Mouse (Mus musculus) limb, embryonic 12.5 days (tissue): ENCODE data around the gene Etl4. TPM values are rescaled to one million over a fixed set of nuclear protein-coding genes. Genes with fewer than 3 reads are reported as not detected.

ENCODE experiments used
- ATAC-seq: fragments of 200-750 bp; cut with Nextera tagmentation; 2 replicates; pipeline ENCODE4 v1.8.0; 2017; ENCODE audit warnings: low read depth, moderate TSS enrichment; ENCODE audit not compliant: insufficient number of reproducible peaks, insufficient read depth, low FRiP score, low TSS enrichment
- H3K27ac ChIP-seq: fragments of 300-500 bp; sonication (generic); 2 replicates; pipeline ENCODE4 v1.5.1; 2016; ENCODE audit warnings: mild to moderate bottlenecking, moderate library complexity
- H3K27me3 ChIP-seq: fragments of 300-500 bp; sonication (generic); 2 replicates; pipeline ENCODE4 v1.6.1; 2016; ENCODE audit warnings: mild to moderate bottlenecking, moderate library complexity
- H3K36me3 ChIP-seq: fragments of 300-500 bp; sonication (generic); 2 replicates; pipeline ENCODE4 v1.6.1; 2016; ENCODE audit warnings: mild to moderate bottlenecking, moderate library complexity
- H3K4me1 ChIP-seq: fragments of 300-500 bp; sonication (generic); replicated peaks from 2 replicates; pipeline ENCODE4 v1.6.1; 2016
- H3K4me2 ChIP-seq: fragments of 300-500 bp; sonication (generic); 2 replicates; pipeline ENCODE4 v1.6.1; 2016; ENCODE audit warnings: mild to moderate bottlenecking, moderate library complexity
- H3K4me3 ChIP-seq: fragments of 300-500 bp; sonication (generic); replicated peaks from 2 replicates; pipeline ENCODE4 v1.5.1; 2016; ENCODE audit warnings: mild to moderate bottlenecking
- H3K9ac ChIP-seq: fragments of 300-500 bp; sonication (generic); replicated peaks from 2 replicates; pipeline ENCODE4 v1.6.1; 2016; ENCODE audit warnings: mild to moderate bottlenecking, moderate library complexity
- H3K9me3 ChIP-seq: fragments of 300-500 bp; sonication (generic); 2 replicates; pipeline ENCODE4 v1.6.1; 2016; ENCODE audit warnings: mild to moderate bottlenecking, moderate library complexity
- WGBS: fragments of 180-500 bp; shearing (Covaris S2); methylation state at CpG from one replicate; pipeline ENCODE4 v1.1.7; 2016; 5-methylcytosine and 5-hydroxymethylcytosine counted together
- polyA plus RNA-seq: library from polyadenylated mRNA; unstranded; fragments of >200 nt; fragmentation: Nextera tagmentation; extraction: Ambion mirVana; gene quantifications from 2 replicates; pipeline ENCODE4 v1.2.1, GENCODE M21; 2016

Gene Etl4
- polyA plus RNA-seq, 1 experiment from 2014 or later = 15.1 TPM

GRCm38 (mm10) chr2:19966445-19966844 is 56.9 kb downstream of the Etl4 start:
- no peaks in the 10 kb centered on the region for H3K36me3 ChIP-seq
- no peaks in the 10 kb centered on the region for H3K9me3 ChIP-seq
- ATAC-seq = no peak
- no peak overlapping the region for H3K27ac ChIP-seq
- 52% methylated on average over 7 of the region's 7 CpGs for WGBS
- no peak overlapping the region for H3K4me2 ChIP-seq
- H3K27me3 ChIP-seq = no peaks in the 10 kb centered on the region
- H3K4me1 ChIP-seq = no peaks in the 10 kb centered on the region
- H3K4me3 ChIP-seq = no peak overlapping the region
- H3K9ac ChIP-seq = no peak overlapping the region

- Histone ChIP-seq H3K9ac (no peak overlapping the region), H3K4me3 (no peak overlapping the region), H3K9me3 (no peaks in the 10 kb centered on the region), H3K4me2 (no peak overlapping the region), H3K36me3 (no peaks in the 10 kb centered on the region), H3K27ac (no peak overlapping the region), H3K4me1 (no peaks in the 10 kb centered on the region), H3K27me3 (no peaks in the 10 kb centered on the region)
- 85% methylated on average over 4 of the region's 4 CpGs for WGBS
- no peak for ATAC-seq
These were observed 128.1 kb downstream of the Etl4 start for GRCm38 (mm10) chr2:20037671-20038070.

- H3K4me3 ChIP-seq = no peak overlapping the region
- H3K27me3 ChIP-seq = no peaks in the 10 kb centered on the region
- 70% methylated on average over 9 of the region's 9 CpGs for WGBS
- H3K36me3 ChIP-seq = no peaks in the 10 kb centered on the region
- H3K9ac ChIP-seq = no peak overlapping the region
- no peak overlapping the region for H3K27ac ChIP-seq
- no peak for ATAC-seq
- H3K4me2 ChIP-seq = no peak overlapping the region
- H3K4me1 ChIP-seq = no peaks in the 10 kb centered on the region
- no peaks in the 10 kb centered on the region for H3K9me3 ChIP-seq
These were observed 162.8 kb downstream of the Etl4 start for GRCm38 (mm10) chr2:20072377-20072776.

GRCm38 (mm10) chr2:20076118-20076796 is 166.7 kb downstream of the Etl4 start:
- no peaks in the 10 kb centered on the region for H3K9me3 ChIP-seq
- WGBS = 79% methylated on average over 4 of the region's 4 CpGs
- no peak overlapping the region for H3K4me3 ChIP-seq

GRCm38 (mm10) chr2:20084781-20085180 is 175.2 kb downstream of the Etl4 start:
- ATAC-seq = no peak
- no peaks in the 10 kb centered on the region for H3K9me3 ChIP-seq
- no peaks in the 10 kb centered on the region for H3K36me3 ChIP-seq
- no peaks in the 10 kb centered on the region for H3K4me1 ChIP-seq
- no peak overlapping the region for H3K4me3 ChIP-seq
- H3K4me2 ChIP-seq = no peak overlapping the region
- H3K27me3 ChIP-seq = no peaks in the 10 kb centered on the region
- H3K9ac ChIP-seq = no peak overlapping the region
- no peak overlapping the region for H3K27ac ChIP-seq
- 77% methylated on average over 4 of the region's 4 CpGs for WGBS

More at GRCm38 (mm10) chr2:20076118-20076796, 166.7 kb downstream of the Etl4 start:
- H3K27ac ChIP-seq = no peak overlapping the region
- H3K4me1 ChIP-seq = no peaks in the 10 kb centered on the region
- no peak overlapping the region for H3K4me2 ChIP-seq
- H3K27me3 ChIP-seq = no peaks in the 10 kb centered on the region
- H3K36me3 ChIP-seq = no peaks in the 10 kb centered on the region
- no peak overlapping the region for H3K9ac ChIP-seq
- no peak for ATAC-seq

GRCm38 (mm10) chr2:20105456-20105855 is 195.9 kb downstream of the Etl4 start:
- Histone ChIP-seq H3K27me3 (no peaks in the 10 kb centered on the region), H3K4me1 (no peaks in the 10 kb centered on the region), H3K4me3 (no peak overlapping the region), H3K4me2 (no peak overlapping the region), H3K9ac (no peak overlapping the region), H3K27ac (no peak overlapping the region), H3K9me3 (no peaks in the 10 kb centered on the region), H3K36me3 (no peaks in the 10 kb centered on the region)
- 87% methylated on average over 1 of the region's 1 CpGs for WGBS
- ATAC-seq = no peak

GRCm38 (mm10) chr2:20111703-20112102 is 202.1 kb downstream of the Etl4 start:
- Histone ChIP-seq H3K4me1 (no peaks in the 10 kb centered on the region), H3K9me3 (no peaks in the 10 kb centered on the region)

GRCm38 (mm10) chr2:20125914-20126313 is 216.3 kb downstream of the Etl4 start:
- no peak for ATAC-seq
- Histone ChIP-seq H3K9me3 (no peaks in the 10 kb centered on the region), H3K27me3 (no peaks in the 10 kb centered on the region), H3K4me2 (no peak overlapping the region), H3K36me3 (no peaks in the 10 kb centered on the region), H3K4me3 (no peak overlapping the region), H3K27ac (no peak overlapping the region), H3K9ac (no peak overlapping the region), H3K4me1 (no peaks in the 10 kb centered on the region)

More at GRCm38 (mm10) chr2:20111703-20112102, 202.1 kb downstream of the Etl4 start:
- Histone ChIP-seq H3K4me3 (no peak overlapping the region), H3K36me3 (no peaks in the 10 kb centered on the region), H3K4me2 (no peak overlapping the region), H3K27me3 (no peaks in the 10 kb centered on the region), H3K9ac (no peak overlapping the region), H3K27ac (no peak overlapping the region)
- ATAC-seq = no peak

- H3K27ac ChIP-seq = no peak overlapping the region
- no peaks in the 10 kb centered on the region for H3K4me1 ChIP-seq
- H3K27me3 ChIP-seq = no peaks in the 10 kb centered on the region
- WGBS = 21% methylated on average over 2 of the region's 2 CpGs
- ATAC-seq = no peak
- H3K4me2 ChIP-seq = no peak overlapping the region
- no peaks in the 10 kb centered on the region for H3K9me3 ChIP-seq
- H3K36me3 ChIP-seq = no peaks in the 10 kb centered on the region
- no peak overlapping the region for H3K4me3 ChIP-seq
- no peak overlapping the region for H3K9ac ChIP-seq
These were observed 222.2 kb downstream of the Etl4 start for GRCm38 (mm10) chr2:20131792-20132191.

- Histone ChIP-seq H3K9ac (no peak overlapping the region), H3K4me2 (no peak overlapping the region), H3K27me3 (no peaks in the 10 kb centered on the region), H3K36me3 (no peaks in the 10 kb centered on the region), H3K27ac (no peak overlapping the region), H3K4me1 (no peaks in the 10 kb centered on the region), H3K9me3 (no peaks in the 10 kb centered on the region), H3K4me3 (no peak overlapping the region)
- WGBS = 50% methylated on average over 1 of the region's 1 CpGs
- ATAC-seq = no peak
These were observed 228.8 kb downstream of the Etl4 start for GRCm38 (mm10) chr2:20138426-20138825.

GRCm38 (mm10) chr2:20145368-20145767 is 235.8 kb downstream of the Etl4 start:
- Histone ChIP-seq H3K27me3 (no peaks in the 10 kb centered on the region), H3K9ac (no peak overlapping the region), H3K4me3 (no peak overlapping the region), H3K27ac (no peak overlapping the region), H3K4me2 (no peak overlapping the region), H3K9me3 (no peaks in the 10 kb centered on the region), H3K36me3 (no peaks in the 10 kb centered on the region), H3K4me1 (no peaks in the 10 kb centered on the region)
- no peak for ATAC-seq
- 72% methylated on average over 4 of the region's 4 CpGs for WGBS

- Histone ChIP-seq H3K9ac (no peak overlapping the region), H3K36me3 (no peaks in the 10 kb centered on the region), H3K4me1 (no peaks in the 10 kb centered on the region), H3K4me3 (no peak overlapping the region), H3K27ac (no peak overlapping the region), H3K9me3 (no peaks in the 10 kb centered on the region), H3K27me3 (no peaks in the 10 kb centered on the region), H3K4me2 (no peak overlapping the region)
- WGBS = 73% methylated on average over 1 of the region's 1 CpGs
- no peak for ATAC-seq
These were observed 257.5 kb downstream of the Etl4 start for GRCm38 (mm10) chr2:20167073-20167472.
